Mouse (Mus musculus) heart, embryonic 16.5 days (tissue): Measurements from ENCODE around the gene Ankrd11. TPM values are rescaled to one million over a fixed set of nuclear protein-coding genes. Genes with fewer than 3 reads are reported as not detected.
A peak's percentile ranks its signal among the peaks of the same experiment; 100 is the strongest.
"Not testable (repeated sequence)": the region's sequence is repeated elsewhere in the genome, so short reads cannot be mapped to it uniquely, and the experiment has no call there.

Experiments used
- ATAC-seq: fragments of 200-750 bp; cut with Nextera tagmentation; replicated peaks from 2 replicates; pipeline ENCODE4 v1.8.0; 2017; ENCODE audit warnings: moderate number of reproducible peaks; ENCODE audit not compliant: insufficient read depth, low FRiP score; ENCODE audit errors: extremely low read depth
- H3K27ac ChIP-seq: fragments of 300-500 bp; sonication (generic); 2 replicates; pipeline ENCODE4 v1.5.1; 2014; ENCODE audit warnings: mild to moderate bottlenecking, low read length, control low read depth, moderate library complexity
- H3K27me3 ChIP-seq: fragments of 300-500 bp; sonication (generic); 2 replicates; pipeline ENCODE4 v1.6.1; 2014; ENCODE audit warnings: low read length, mixed read lengths; ENCODE audit not compliant: control insufficient read depth, insufficient read depth
- H3K36me3 ChIP-seq: fragments of 300-500 bp; sonication (generic); 2 replicates; pipeline ENCODE4 v1.6.1; 2014; ENCODE audit not compliant: control insufficient read depth, insufficient read depth
- H3K4me1 ChIP-seq: fragments of 300-500 bp; sonication (generic); 2 replicates; pipeline ENCODE4 v1.6.1; 2014; ENCODE audit warnings: low read length, mixed read lengths; ENCODE audit not compliant: control insufficient read depth, insufficient read depth
- H3K4me2 ChIP-seq: fragments of 300-500 bp; sonication (generic); 2 replicates; pipeline ENCODE4 v1.6.1; 2014; ENCODE audit warnings: low read depth, mild to moderate bottlenecking, control low read depth, low read length
- H3K4me3 ChIP-seq: fragments of 300-500 bp; sonication (generic); 2 replicates; pipeline ENCODE4 v1.5.1; 2014; ENCODE audit warnings: mild to moderate bottlenecking, control low read depth, low read length
- H3K9ac ChIP-seq: fragments of 300-500 bp; sonication (generic); 2 replicates; pipeline ENCODE4 v1.6.1; 2014; ENCODE audit warnings: low read length, control low read depth
- H3K9me3 ChIP-seq: fragments of 300-500 bp; sonication (generic); replicated peaks from 2 replicates; pipeline ENCODE4 v1.6.1; 2016; ENCODE audit warnings: low read length; ENCODE audit not compliant: control insufficient read depth
- WGBS: fragments of 180-500 bp; shearing (Covaris S2); extraction: QIAGEN DNeasy Blood & Tissue Kit; methylation state at CpG from one replicate; pipeline ENCODE4 v1.1.7; 2014; 5-methylcytosine and 5-hydroxymethylcytosine counted together
- polyA plus RNA-seq: library from polyadenylated mRNA; unstranded; fragments of >200 nt; fragmentation: Nextera tagmentation; extraction: Ambion mirVana; gene quantifications from 2 replicates; pipeline ENCODE4 v1.2.1, GENCODE M21; 2015

The Ankrd11 gene
- polyA plus RNA-seq, 1 experiment from 2014 or later = 17.6 TPM

DNA sequence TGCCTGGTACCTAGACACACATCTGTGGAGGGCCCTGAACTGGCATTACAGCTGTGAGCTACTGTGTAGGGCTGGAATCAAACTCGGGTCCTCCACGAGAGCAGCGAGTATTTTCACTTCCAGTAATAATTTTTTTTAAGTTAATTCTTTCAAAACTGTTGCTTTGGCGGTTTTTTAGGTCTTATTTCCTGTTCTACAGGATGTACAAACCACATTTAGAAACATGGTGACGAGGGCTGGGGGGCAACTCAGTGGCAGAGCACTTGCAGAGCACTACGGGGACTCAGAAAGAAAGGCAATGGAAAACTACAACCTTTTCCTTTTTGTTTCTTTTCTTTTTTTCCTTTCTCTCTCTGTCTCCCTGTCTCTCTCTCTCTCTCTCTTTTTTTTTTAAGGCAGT, 7.9 kb downstream of the Ankrd11 start:
- H3K9ac ChIP-seq = no peak overlapping the region
- no peak for ATAC-seq
- peak overlapping the region; percentile 45; the same call in 1 of the 2 replicates for H3K27ac ChIP-seq
- H3K36me3 ChIP-seq = no peaks in the 10 kb centered on the region
- WGBS = 62% methylated on average over 6 of the region's 6 CpGs
- H3K4me3 ChIP-seq = no peak overlapping the region
- H3K4me1 ChIP-seq = peaks cover 43% of the 10 kb centered on the region
- no peaks in the 10 kb centered on the region for H3K9me3 ChIP-seq
- no peaks in the 10 kb centered on the region for H3K27me3 ChIP-seq
- H3K4me2 ChIP-seq = peak overlapping the region; percentile 4; the same call in 1 of the 2 replicates

DNA sequence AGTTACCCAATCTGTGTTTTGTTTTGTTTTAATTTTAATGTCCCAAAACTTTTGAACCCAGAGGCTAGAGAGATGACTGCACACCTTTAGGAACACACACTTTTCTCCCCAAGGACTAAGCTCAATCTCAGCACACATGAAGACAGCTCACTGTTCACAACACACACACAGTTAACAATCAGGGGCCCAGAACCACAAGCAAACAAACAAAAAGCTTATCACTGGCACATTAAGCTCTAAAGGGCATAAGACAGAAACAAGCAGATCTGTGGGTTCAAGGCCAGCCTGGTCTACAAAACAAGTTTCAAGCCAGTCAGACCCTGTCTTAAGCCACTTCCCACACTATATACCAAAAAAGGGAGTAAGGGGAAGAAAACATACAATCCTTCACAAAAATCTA, 8.6 kb downstream of the Ankrd11 start:
- peaks cover 41% of the 10 kb centered on the region for H3K4me1 ChIP-seq
- no peaks in the 10 kb centered on the region for H3K9me3 ChIP-seq
- ATAC-seq = no peak
- H3K27me3 ChIP-seq = no peaks in the 10 kb centered on the region
- H3K9ac ChIP-seq = no peak overlapping the region
- H3K36me3 ChIP-seq = no peaks in the 10 kb centered on the region
- H3K4me2 ChIP-seq = no peak overlapping the region
- no peak overlapping the region for H3K4me3 ChIP-seq
- peak overlapping the region; percentile 53 for H3K27ac ChIP-seq

DNA sequence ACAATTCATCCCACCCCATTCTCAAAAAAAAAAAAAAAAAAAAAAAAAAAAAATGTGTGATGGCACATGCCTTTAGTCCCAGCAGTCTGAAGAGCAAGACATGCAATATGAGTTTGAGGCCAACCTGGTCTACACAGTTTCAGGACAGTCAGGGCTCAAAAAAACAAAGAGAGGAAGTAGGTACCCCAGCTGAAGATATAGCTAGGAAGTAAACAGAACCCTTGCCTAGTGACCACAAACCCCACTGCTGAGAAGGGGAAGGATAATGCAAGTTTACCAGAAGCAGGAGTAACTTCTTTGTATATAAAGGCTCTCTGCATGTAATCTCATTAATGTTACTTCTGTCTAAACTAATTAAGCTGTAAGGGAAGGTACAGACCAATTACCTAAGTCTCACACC, 9.3 kb downstream of the Ankrd11 start:
- Histone ChIP-seq H3K4me3 (no peak overlapping the region), H3K36me3 (no peaks in the 10 kb centered on the region), H3K9ac (no peak overlapping the region), H3K27ac (no peak overlapping the region; the same call in 1 of the 2 replicates), H3K9me3 (no peaks in the 10 kb centered on the region), H3K4me2 (no peak overlapping the region), H3K27me3 (no peaks in the 10 kb centered on the region), H3K4me1 (peaks cover 38% of the 10 kb centered on the region)
- 0 out of 2 replicates have a peak, but pooled peaks have one; percentile 29 for ATAC-seq

DNA sequence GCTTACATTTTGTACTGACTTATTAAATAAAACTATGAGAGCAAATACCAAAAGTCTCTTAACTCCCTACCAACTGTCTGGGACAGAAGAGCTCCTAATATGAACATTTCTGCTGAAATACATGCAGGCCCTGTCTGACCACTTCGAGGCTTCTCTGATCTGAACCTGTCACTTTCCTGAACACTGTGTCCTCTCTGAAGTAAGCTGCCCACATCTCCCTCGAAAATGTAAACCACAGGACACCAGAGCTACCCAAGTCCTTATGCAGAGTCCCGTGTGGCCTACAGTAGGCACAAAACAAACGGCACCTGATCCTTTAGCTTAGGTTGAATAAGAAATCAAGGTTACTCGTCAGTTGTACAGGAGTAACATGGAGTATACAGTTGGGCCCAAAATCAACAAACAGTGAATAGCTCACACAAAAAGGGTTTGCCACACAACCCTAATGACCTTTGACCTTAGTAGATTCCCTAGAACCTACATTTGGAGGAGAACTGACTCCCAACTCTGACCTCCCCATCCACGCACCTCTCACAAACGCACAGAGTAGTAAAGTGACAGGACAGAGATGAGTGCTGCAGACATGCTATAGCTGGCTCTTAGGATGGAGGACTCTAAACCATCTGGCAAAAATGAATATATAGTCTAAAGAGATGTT, 10.6 kb downstream of the Ankrd11 start:
- WGBS = 79% methylated on average over 7 of the region's 7 CpGs
- H3K27ac ChIP-seq = no peak overlapping the region
- no peak overlapping the region for H3K9ac ChIP-seq
- no peaks in the 10 kb centered on the region for H3K9me3 ChIP-seq
- H3K4me3 ChIP-seq = no peak overlapping the region
- H3K4me1 ChIP-seq = peaks cover 28% of the 10 kb centered on the region
- no peak overlapping the region for H3K4me2 ChIP-seq
- no peak for ATAC-seq
- H3K36me3 ChIP-seq = no peaks in the 10 kb centered on the region
- no peaks in the 10 kb centered on the region for H3K27me3 ChIP-seq

DNA sequence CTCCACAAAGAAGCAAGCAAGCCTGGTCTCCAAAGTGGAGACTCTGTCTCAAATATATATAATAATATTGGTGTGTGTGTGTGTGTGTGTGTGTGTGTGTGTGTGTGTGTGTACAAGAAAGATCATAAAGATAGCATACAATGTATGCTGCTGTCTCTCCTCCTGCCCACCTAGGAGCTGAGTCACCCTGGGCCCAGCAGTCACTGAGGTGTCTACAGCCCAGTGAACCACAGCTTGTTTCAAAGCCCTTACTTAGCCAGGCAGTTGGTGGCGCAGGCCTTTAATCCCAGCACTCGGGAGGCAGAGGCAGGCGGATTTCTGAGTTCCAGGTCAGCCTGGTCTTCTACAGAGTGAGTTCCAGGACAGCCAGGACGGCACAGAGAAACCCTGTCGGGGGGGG, 12.0 kb downstream of the Ankrd11 start:
- H3K4me3 ChIP-seq, H3K27ac ChIP-seq, ATAC-seq, H3K36me3 ChIP-seq, H3K9ac ChIP-seq, H3K27me3 ChIP-seq, H3K9me3 ChIP-seq, H3K4me2 ChIP-seq: not testable (repeated sequence)
- H3K4me1 ChIP-seq = peaks cover 23% of the 10 kb centered on the region
- WGBS = 74% methylated on average over 4 of the region's 5 CpGs

DNA sequence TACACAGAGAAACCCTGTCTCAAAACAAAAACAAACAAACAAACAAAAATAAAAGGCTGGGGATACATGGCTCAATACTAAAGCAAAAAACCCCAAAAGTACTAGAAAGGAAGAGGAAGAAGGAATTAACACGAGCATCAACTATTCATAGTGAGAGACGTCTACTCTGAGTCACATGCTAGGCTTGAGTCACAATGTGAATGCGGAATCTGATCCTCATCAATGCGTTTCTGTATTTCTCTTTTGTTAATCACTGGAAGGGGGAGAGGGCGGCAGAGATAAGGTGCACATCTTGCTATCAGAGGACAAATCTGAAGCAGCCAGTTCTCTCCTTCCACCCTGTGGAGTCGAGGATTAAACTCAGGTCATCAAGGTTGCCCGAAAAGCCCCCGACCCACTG, 14.3 kb downstream of the Ankrd11 start:
- Histone ChIP-seq H3K9ac (no peak overlapping the region), H3K4me3 (no peak overlapping the region), H3K36me3 (no peaks in the 10 kb centered on the region), H3K27me3 (no peaks in the 10 kb centered on the region), H3K27ac (no peak overlapping the region), H3K4me1 (peaks cover 14% of the 10 kb centered on the region), H3K9me3 (no peaks in the 10 kb centered on the region), H3K4me2 (no peak overlapping the region)
- no peak for ATAC-seq
- WGBS = 87% methylated on average over 8 of the region's 8 CpGs

DNA sequence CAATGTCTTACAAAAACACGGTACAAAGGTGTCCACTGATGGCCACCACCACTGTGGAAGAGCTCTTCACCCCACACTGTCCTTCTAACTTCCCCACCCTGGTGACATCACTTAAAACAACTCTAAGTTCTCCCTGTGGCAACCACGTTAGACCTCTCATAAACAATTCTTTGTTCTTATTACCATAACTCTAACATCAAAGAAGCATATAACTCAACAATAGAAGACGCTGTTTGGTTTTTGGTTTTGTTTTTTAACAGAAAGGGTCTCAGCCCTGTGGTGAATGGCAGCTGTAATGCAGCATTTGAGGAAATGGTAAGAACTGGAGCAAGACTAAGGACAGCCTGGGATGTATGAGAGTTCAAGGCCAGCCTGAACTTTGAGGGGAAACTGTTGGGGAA, 16.1 kb downstream of the Ankrd11 start:
- Histone ChIP-seq H3K36me3 (no peaks in the 10 kb centered on the region), H3K4me3 (no peak overlapping the region), H3K4me2 (no peak overlapping the region), H3K27me3 (no peaks in the 10 kb centered on the region), H3K9ac (no peak overlapping the region), H3K9me3 (no peaks in the 10 kb centered on the region), H3K4me1 (peaks cover 21% of the 10 kb centered on the region), H3K27ac (no peak overlapping the region)
- 79% methylated on average over 3 of the region's 3 CpGs for WGBS
- no peak for ATAC-seq

DNA sequence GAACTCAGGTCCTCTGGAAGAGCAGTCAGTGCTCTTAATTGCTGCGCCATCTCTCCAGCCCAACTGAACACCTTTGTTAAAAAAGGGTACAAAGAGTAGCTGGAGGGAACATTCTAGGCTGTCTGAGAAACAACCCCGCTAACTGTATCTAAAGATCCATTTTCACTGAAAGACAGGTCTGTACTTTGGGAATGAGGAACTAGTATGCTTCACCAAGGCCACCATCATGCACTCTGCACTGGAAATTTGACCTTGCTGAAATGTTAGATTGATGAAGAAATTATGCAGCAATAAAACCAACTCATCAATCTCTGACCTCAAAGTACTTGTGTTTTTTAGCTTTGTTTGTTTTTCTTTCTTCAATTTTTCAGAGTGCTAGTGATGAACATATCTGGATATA, 17.9 kb downstream of the Ankrd11 start:
- Histone ChIP-seq H3K9ac (no peak overlapping the region), H3K9me3 (no peaks in the 10 kb centered on the region), H3K36me3 (no peaks in the 10 kb centered on the region), H3K27me3 (no peaks in the 10 kb centered on the region), H3K4me1 (peaks cover 32% of the 10 kb centered on the region), H3K4me3 (no peak overlapping the region), H3K4me2 (no peak overlapping the region), H3K27ac (no peak overlapping the region)
- 100% methylated on average over 2 of the region's 2 CpGs for WGBS
- no peak for ATAC-seq

DNA sequence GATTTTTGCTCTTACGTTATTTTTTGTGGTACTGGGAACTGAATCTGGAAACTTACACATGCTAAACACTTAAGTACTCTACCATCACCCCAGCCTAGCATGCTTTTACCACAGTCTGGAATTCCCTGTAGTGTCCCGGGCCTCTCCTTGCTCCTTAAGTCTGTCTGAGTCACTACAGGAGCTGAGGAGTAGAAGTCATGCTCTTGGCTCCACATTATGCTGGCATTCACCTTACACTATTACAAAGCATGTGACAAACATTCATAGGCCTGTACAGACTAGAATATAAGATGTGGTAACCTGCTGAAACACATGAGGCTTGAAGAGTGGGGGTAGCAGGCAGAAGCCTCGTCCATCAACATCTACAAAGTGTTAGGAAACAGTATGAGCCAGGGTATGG, 19.4 kb downstream of the Ankrd11 start:
- Histone ChIP-seq H3K27me3 (no peaks in the 10 kb centered on the region), H3K27ac (peak overlapping the region; percentile 39), H3K4me1 (peaks cover 37% of the 10 kb centered on the region), H3K9me3 (no peaks in the 10 kb centered on the region), H3K4me3 (no peak overlapping the region), H3K9ac (no peak overlapping the region), H3K36me3 (no peaks in the 10 kb centered on the region), H3K4me2 (no peak overlapping the region)
- 62% methylated on average over 3 of the region's 3 CpGs for WGBS
- no peak for ATAC-seq
